Mouse (Mus musculus) neural tube, embryonic 11.5 days (tissue): ENCODE results near the gene Rasgrf2. TPM values are rescaled to one million over a fixed set of nuclear protein-coding genes. Genes with fewer than 3 reads are reported as not detected.

Experiments used
- ATAC-seq: fragments of 200-750 bp; cut with Nextera tagmentation; 2 replicates; pipeline ENCODE4 v1.8.0; 2017; ENCODE audit warnings: moderate number of reproducible peaks, mild to moderate bottlenecking, moderate TSS enrichment, moderate library complexity; ENCODE audit not compliant: insufficient read depth, low FRiP score, low TSS enrichment
- DNase-seq: peaks from one replicate; pipeline ENCODE4 v3.0.0-alpha.2; 2015; ENCODE audit warnings: low spot score
- H3K27ac ChIP-seq: fragments of 300-500 bp; sonication (generic); 2 replicates; pipeline ENCODE4 v1.5.1; 2014; ENCODE audit warnings: low read depth, mild to moderate bottlenecking, low read length
- H3K27me3 ChIP-seq: fragments of 300-500 bp; sonication (generic); 2 replicates; pipeline ENCODE4 v1.6.1; 2014; ENCODE audit warnings: mild to moderate bottlenecking, low read length, mixed read lengths; ENCODE audit not compliant: control insufficient read depth, insufficient read depth
- H3K36me3 ChIP-seq: fragments of 300-500 bp; sonication (generic); 2 replicates; pipeline ENCODE4 v1.6.1; 2014; ENCODE audit warnings: mild to moderate bottlenecking, low read length, moderate library complexity, mixed read lengths; ENCODE audit not compliant: control insufficient read depth, insufficient read depth
- H3K4me1 ChIP-seq: fragments of 300-500 bp; sonication (generic); 2 replicates; pipeline ENCODE4 v1.6.1; 2014; ENCODE audit warnings: low read length, mixed read lengths; ENCODE audit not compliant: control insufficient read depth, insufficient read depth
- H3K4me2 ChIP-seq: fragments of 300-500 bp; sonication (generic); 2 replicates; pipeline ENCODE4 v1.6.1; 2014; ENCODE audit warnings: low read depth, mild to moderate bottlenecking, moderate library complexity
- H3K4me3 ChIP-seq: fragments of 300-500 bp; sonication (generic); 2 replicates; pipeline ENCODE4 v1.5.1; 2014; ENCODE audit warnings: low read depth, low read length
- H3K9ac ChIP-seq: fragments of 300-500 bp; sonication (generic); 2 replicates; pipeline ENCODE4 v1.6.1; 2014; ENCODE audit warnings: mild to moderate bottlenecking, low read length
- H3K9me3 ChIP-seq: fragments of 300-500 bp; sonication (generic); 2 replicates; pipeline ENCODE4 v1.6.1; 2016; ENCODE audit warnings: low read length; ENCODE audit not compliant: control insufficient read depth
- WGBS: fragments of 180-500 bp; shearing (Covaris S2); extraction: QIAGEN DNeasy Blood & Tissue Kit; methylation state at CpG from one replicate; pipeline ENCODE4 v1.1.7; 2014; 5-methylcytosine and 5-hydroxymethylcytosine counted together
- polyA plus RNA-seq: library from polyadenylated mRNA; unstranded; fragments of >200 nt; fragmentation: Nextera tagmentation; extraction: Ambion mirVana; gene quantifications from 2 replicates; pipeline ENCODE4 v1.2.1, GENCODE M21; 2014

Rasgrf2 gene
- polyA plus RNA-seq, 1 experiment from 2014 or later = 0.04 TPM

DNA sequence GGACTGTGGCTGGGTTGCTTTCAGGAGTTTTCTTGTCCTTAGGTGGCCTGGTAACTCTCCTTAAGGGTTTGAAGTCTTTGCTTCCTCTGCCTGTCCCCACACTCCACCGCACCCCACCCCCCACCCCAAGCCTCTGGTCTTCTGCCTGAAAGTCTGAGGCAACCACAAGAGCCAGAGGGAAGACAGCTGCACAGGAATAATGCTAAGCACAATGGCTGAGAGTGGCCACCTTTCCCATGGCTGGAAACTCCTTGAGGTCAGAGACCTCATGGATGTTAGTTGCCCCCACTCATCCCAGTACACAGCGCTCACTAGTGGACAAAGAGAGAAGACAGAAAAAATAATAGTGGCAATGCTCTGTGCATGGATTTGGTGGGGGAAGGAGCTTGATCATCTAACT is 213.6 kb downstream of the Rasgrf2 start:
- Histone ChIP-seq H3K27ac (no peak overlapping the region), H3K36me3 (no peaks in the 10 kb centered on the region), H3K4me1 (no peaks in the 10 kb centered on the region), H3K4me2 (no peak overlapping the region), H3K9me3 (no peaks in the 10 kb centered on the region), H3K4me3 (no peak overlapping the region), H3K9ac (no peak overlapping the region), H3K27me3 (no peaks in the 10 kb centered on the region)
- DNase-seq (no peak), ATAC-seq (no peak)
- WGBS = 89% methylated on average over 2 of the region's 2 CpGs

DNA sequence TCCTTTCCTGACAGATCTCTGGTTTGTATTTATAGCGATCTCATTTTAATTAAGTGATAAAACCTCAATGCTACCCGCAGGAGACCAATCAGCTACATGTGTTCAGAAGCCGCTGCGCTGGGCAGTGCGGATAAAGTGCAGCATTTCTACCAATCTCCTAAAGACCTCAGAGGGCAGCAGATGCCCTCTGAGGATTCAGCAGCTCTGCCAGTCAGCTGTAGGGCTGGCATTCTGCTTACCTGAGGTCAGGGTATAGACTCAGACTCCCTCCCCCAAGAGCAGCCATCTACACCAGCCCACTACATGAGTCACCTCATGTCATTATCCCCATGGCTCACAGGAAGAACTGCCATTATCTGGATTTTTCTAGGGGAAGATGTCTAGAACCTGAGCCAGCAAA is 215.1 kb downstream of the Rasgrf2 start:
- ATAC-seq (no peak), DNase-seq (no peak)
- H3K4me2 ChIP-seq = no peak overlapping the region
- no peaks in the 10 kb centered on the region for H3K36me3 ChIP-seq
- WGBS = 89% methylated on average over 5 of the region's 5 CpGs
- no peaks in the 10 kb centered on the region for H3K4me1 ChIP-seq
- no peaks in the 10 kb centered on the region for H3K9me3 ChIP-seq
- no peaks in the 10 kb centered on the region for H3K27me3 ChIP-seq
- H3K9ac ChIP-seq = no peak overlapping the region
- no peak overlapping the region for H3K4me3 ChIP-seq
- no peak overlapping the region for H3K27ac ChIP-seq

DNA sequence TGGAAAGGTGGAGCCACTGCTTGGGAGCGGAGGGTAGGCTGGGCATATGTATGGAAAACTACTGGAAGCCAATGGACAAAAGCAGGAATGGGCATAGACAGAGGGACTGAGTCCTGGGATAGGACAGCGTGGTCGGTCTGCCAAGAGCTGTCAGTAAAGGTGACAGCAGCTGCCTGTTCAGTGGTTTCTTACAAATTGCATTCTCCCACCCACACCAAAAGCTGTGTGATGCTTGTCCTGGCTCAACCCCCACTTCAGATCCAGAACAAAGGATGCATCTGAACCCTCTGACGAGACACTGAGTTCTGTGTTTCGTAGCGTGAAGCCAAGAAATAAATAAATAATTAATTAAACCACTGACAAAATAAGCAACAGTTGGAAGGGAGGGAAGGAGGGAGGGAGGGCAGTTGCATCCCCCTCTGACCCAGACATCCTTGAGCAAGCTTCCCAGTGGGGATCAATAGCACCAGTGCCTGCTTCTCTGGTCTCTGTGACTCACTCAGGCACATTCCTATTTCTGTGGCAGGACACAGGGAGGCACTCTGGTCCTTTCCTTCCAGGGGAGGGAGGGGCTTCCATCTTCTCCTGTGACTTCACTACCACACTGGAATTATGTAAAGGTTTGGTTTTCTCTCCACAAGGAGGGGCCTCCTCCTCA is 215.7 kb downstream of the Rasgrf2 start:
- Histone ChIP-seq H3K27me3 (no peaks in the 10 kb centered on the region), H3K36me3 (no peaks in the 10 kb centered on the region), H3K9ac (no peak overlapping the region; the same call in 1 of the 2 replicates), H3K4me3 (no peak overlapping the region), H3K9me3 (no peaks in the 10 kb centered on the region), H3K4me2 (no peak overlapping the region), H3K27ac (no peak overlapping the region), H3K4me1 (no peaks in the 10 kb centered on the region)
- no peak for DNase-seq
- ATAC-seq = 0 out of 2 replicates have a peak, but pooled peaks have one; percentile 29
- WGBS = 79% methylated on average over 6 of the region's 6 CpGs

DNA sequence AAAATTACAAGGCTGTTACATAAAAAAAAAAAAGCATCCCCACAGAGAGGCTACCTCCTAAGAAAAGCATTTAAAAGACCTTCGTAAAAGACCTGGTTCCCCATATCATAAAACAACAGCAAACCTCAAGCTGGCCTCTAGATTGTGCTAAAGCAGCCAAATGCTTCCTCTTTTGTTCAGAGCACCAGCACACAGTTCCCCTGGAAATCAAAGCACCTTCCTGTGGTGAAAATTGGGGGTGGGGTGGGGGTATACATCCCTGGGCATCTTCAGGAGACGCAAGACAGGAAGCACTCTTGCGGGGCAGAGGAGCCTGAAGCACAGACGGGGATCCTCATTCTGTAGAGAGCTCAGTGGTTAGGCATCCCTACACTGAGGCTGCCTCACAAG is 216.3 kb downstream of the Rasgrf2 start:
- Histone ChIP-seq H3K9me3 (no peaks in the 10 kb centered on the region), H3K27me3 (no peaks in the 10 kb centered on the region), H3K27ac (no peak overlapping the region), H3K9ac (no peak overlapping the region; the same call in 1 of the 2 replicates), H3K4me2 (no peak overlapping the region), H3K36me3 (no peaks in the 10 kb centered on the region), H3K4me1 (no peaks in the 10 kb centered on the region), H3K4me3 (no peak overlapping the region)
- ATAC-seq (no peak), DNase-seq (no peak)
- whole genome bisulfite sequencing = 27% methylated on average over 4 of the region's 4 CpGs

DNA sequence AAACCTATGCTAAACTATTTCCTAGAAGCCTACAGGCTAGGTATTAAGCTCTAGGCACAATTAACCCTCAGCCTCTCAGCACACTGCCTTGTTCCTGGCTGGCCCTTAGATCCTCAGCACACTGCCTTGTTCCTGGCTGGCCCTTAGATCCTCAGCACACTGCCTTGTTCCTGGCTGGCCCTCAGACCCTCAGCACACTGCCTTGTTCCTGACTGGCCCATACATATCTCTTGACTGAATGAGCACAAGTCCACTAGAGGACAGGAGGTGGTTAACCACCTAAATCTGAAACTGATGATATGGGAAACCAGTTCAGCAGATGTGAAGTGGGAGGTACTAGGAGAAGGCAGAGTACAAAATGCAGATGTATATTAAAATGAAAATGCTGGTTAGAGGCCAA is 219.8 kb downstream of the Rasgrf2 start:
- Histone ChIP-seq H3K9me3 (no peaks in the 10 kb centered on the region), H3K36me3 (no peaks in the 10 kb centered on the region), H3K4me1 (no peaks in the 10 kb centered on the region), H3K9ac (no peak overlapping the region), H3K4me2 (no peak overlapping the region), H3K27me3 (no peaks in the 10 kb centered on the region), H3K4me3 (no peak overlapping the region), H3K27ac (no peak overlapping the region)
- no peak for ATAC-seq
- no peak for DNase-seq

DNA sequence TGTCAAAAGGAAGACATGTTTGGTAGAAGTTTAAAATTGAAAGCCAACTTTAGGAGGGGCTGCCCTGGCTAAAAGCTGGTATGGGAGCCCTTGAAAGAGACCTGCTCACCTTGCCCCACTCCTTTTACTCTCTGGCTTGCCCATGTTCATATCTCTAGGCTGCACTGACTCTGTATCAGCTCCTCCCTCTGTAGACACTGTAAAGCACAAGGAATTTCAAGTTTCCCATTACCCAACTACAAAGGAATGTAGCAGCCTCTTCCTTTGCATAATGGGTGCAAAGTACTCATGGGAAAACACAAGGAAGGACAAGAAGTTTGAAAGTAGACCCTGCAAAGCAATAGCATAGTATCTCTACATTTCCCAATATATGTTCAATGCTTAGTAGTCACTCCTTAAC is 220.2 kb downstream of the Rasgrf2 start:
- no peak for ATAC-seq

DNA sequence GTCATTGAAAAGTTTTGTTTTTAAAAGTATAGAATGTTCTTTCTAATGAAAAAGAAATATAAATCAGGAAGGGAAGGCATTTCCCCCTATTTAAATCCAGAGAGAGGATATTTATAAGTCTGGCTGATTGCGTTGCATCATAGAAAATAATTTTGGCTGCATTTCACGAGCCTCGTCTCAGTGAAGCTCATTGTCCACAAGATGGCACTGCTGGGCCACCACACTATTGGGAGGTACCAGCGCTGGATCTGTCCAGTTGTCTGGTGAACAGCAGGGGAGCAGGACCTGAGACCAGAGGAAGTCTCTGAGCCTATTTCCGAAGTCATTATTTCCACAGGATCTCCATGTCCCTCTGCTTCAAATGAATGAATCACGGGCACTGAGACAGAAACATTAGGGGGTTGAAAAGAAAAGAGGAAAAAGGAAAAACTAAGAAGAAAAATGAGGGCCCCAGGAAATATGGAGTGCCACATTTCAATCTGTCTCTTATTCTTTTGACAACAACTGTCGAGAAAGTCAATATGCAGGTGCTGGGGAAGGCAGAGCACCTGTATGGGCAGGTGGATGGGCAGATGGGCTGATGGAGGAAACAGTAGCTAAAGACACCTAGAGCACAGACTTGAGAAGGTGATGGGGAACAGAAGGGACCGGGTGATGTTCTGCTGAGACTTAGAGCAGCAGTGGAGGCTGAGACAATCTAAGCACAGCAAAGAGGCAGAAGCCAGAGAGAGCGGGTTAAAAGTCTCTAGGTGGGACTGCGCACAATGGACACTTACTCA is 223.1 kb downstream of the Rasgrf2 start:
- ATAC-seq (peak; percentile 82), DNase-seq (peak; percentile 75)
- Histone ChIP-seq H3K9me3 (no peaks in the 10 kb centered on the region), H3K36me3 (no peaks in the 10 kb centered on the region), H3K4me2 (no peak overlapping the region), H3K27me3 (no peaks in the 10 kb centered on the region), H3K27ac (no peak overlapping the region), H3K4me1 (no peaks in the 10 kb centered on the region), H3K9ac (no peak overlapping the region), H3K4me3 (no peak overlapping the region)
- WGBS = 45% methylated on average over 10 of the region's 10 CpGs

More for the DNA sequence above, 220.2 kb downstream of the Rasgrf2 start:
- Histone ChIP-seq H3K27me3 (no peaks in the 10 kb centered on the region), H3K36me3 (no peaks in the 10 kb centered on the region), H3K27ac (no peak overlapping the region), H3K4me1 (no peaks in the 10 kb centered on the region), H3K9ac (no peak overlapping the region), H3K4me2 (no peak overlapping the region), H3K4me3 (no peak overlapping the region), H3K9me3 (no peaks in the 10 kb centered on the region)
- DNase-seq = no peak

DNA sequence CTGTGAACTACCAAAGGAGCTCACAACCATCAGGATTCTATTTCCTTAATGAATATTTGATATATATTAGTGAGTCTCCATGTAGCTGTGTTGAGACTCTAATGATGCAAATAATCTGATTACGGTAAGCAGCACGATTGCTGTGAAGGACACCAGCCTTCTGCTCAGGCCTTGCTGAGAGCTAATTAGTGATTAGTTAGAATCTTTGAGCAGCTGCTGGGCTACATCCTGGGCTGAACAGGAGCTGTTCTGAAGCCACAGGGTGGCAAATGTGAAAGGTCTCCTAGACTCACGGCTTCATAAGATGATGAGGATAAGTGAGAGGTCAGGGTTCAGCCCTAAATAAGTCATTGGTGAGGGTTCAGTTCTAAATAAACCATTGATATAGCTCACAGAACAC is 225.1 kb downstream of the Rasgrf2 start:
- WGBS = 74% methylated on average over 3 of the region's 3 CpGs
- Histone ChIP-seq H3K36me3 (no peaks in the 10 kb centered on the region), H3K27ac (no peak overlapping the region), H3K4me3 (no peak overlapping the region), H3K9ac (no peak overlapping the region), H3K4me2 (no peak overlapping the region), H3K4me1 (no peaks in the 10 kb centered on the region), H3K9me3 (no peaks in the 10 kb centered on the region), H3K27me3 (no peaks in the 10 kb centered on the region)
- ATAC-seq (no peak), DNase-seq (no peak)

DNA sequence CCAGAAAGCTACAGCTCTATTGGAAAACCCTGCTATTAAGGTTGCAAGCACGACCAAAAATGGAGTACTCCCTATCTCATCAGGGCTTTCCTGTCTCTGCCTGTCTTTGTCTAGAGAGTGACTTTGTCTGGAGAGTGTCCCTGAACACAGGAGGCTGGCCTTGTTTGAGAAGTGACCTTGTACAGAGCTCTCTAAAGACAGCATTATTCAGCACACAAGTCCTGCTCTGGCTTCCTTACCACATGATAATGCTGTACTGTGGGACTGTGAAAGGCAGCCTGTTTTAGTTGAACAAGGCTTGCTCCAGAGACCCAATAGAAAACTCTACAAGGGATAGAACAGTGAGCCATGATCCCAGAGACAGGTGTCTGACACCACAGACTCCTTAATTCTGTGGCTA is 235.0 kb downstream of the Rasgrf2 start:
- Histone ChIP-seq H3K4me3 (no peak overlapping the region), H3K4me1 (no peaks in the 10 kb centered on the region), H3K4me2 (no peak overlapping the region), H3K27me3 (no peaks in the 10 kb centered on the region), H3K9me3 (no peaks in the 10 kb centered on the region), H3K9ac (no peak overlapping the region), H3K36me3 (no peaks in the 10 kb centered on the region), H3K27ac (no peak overlapping the region)
- no peak for DNase-seq
- ATAC-seq = no peak
- 48% methylated on average over 1 of the region's 1 CpGs for WGBS
